Mouse (Mus musculus): ENCODE results near the gene Olfr231.

- TF ChIP-seq CTCF (IDR thresholded peaks at IDR 0.05; ENCODE audit: borderline replicate concordance, insufficient read depth, low read length) (no peak), POLR2A (IDR thresholded peaks at IDR 0.05; ENCODE audit: low read depth, low read length) (no peak)
Measured at GRCm38 (mm10) chr1:174158512-174158911, 37.5 kb upstream of the Olfr231 start.

All from embryonic fibroblast, embryonic 13.5 days (primary cell).